Mouse (Mus musculus): ENCODE data around the gene Anxa7. TPM values are rescaled to one million over a fixed set of nuclear protein-coding genes. Genes with fewer than 3 reads are reported as not detected.

The Anxa7 gene
- polyA plus RNA-seq, 2 experiments from 2014 or later = 51.3 to 57.5 TPM

DNA sequence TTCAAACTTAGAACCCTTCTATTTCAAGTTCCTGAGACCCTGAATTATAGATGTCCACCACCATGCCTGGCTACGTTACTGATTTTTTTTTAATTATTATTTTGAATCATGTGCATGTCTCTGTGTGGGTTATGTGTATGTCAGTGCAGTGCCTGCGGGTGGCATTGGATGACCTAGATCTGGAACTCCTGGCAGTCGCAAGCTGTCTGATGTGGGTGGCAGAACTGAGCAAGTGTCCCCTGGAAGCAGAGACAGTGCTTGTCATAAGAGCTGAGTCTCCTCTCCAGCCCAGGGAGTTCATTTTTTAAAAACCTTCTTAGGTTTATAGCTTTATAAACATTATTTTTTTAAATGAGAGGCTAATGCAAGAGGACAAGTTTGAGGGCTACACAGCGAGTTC, 47.5 kb downstream of the Anxa7 start:
- no peak for ATAC-seq

DNA sequence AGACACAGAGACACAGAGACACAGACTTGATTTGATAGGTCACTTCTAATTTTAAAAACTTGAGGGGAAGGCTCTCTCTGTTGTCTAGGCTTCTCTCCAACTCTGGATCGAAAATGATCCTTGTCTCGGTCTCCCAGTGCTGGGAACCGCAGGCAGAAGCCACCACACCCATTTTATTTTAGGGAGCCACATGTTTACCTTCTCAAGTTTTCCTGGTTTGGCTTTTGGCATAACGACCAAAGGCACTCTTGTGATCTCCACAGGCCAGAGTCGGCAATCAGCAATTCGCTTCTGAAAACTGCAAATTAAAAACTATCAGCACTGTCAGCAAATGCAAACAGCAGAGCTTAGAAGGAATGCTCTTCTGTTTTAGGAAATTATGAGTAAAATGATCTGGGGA, 48.2 kb downstream of the Anxa7 start:
- ATAC-seq = no peak

DNA sequence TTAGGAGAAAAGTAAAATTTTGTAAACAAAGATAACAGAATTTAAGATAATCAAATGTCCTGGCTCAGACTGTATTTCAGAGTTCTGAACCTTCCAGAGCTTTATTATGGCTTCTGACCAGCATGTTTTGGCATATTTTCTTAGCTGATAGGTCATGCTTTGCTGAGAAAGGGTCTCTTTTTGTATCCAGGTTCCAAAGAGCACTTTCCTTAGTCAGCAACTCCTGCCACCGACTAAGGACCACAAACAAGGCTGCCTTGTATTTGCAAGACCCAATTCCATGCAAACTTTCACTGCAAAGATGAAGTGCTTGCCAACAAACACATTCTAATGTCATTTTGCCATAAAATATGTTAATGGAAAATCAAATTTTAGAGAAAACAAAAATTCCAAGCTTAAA, 50.1 kb downstream of the Anxa7 start:
- ATAC-seq = no peak

- no peak for ATAC-seq
Measured at GRCm38 (mm10) chr14:20428593-20428992, 51.3 kb downstream of the Anxa7 start.

DNA sequence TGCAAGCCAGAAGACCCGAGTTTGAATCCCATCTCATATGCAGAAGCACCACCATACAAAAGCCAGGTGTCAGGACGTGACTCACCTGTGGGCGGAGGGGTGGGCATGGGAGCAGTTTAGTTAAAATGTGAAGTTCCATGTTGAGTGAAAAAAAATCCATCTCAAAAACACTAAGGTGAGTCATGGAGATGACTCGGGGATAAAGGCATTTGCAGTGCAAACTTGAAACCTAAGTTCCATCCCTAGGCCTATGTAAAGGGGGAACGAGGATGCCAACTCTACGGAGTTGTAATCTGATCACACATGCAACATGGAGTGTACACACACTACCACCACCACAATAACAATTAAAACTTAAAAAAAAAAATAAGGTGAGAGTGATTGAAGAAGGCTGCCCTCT, 56.9 kb downstream of the Anxa7 start:
- ATAC-seq = no peak

DNA sequence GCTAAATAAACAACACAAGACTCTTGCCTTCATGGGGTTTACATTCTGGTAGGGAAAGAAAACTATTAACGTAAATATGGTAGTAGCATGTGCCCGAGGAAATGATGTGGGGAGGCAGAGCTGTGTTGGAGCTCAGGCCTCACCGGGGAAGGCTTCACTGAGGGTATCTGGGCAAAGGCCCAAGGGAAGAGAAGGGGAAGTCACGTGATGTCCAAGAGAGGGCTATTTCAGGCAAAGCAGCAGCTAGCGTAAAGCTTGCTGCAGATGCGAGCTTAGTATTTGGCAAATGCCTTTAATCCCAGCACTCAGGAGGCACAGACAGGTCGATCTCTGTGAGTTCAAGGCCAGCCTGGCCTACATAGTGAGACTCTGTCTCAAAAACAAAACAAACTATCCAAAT, 57.7 kb downstream of the Anxa7 start:
- ATAC-seq = no peak

Other genes starting within 250 kb of the Anxa7 start
- gene Kcnk16, start 210.9 kb downstream of the Anxa7 start, polyA plus RNA-seq (2017; shearing (Covaris generic)) = not detected
- 10 to 100 TPM; 16.2 to 17.6 TPM for gene Nudt13, start 185.4 kb downstream of the Anxa7 start, polyA plus RNA-seq (2017; shearing (Covaris generic))
- gene Ecd, start 132.0 kb downstream of the Anxa7 start, polyA plus RNA-seq (2017; shearing (Covaris generic)) = 10 to 100 TPM; 59.5 to 69.5 TPM
- 10 to 100 TPM; 38.4 to 66.1 TPM for gene Fam149b, start 132.0 kb downstream of the Anxa7 start, polyA plus RNA-seq (2017; shearing (Covaris generic))
- 100 to 1,000 TPM; 100 to 140 TPM for gene Dnajc9, start 91.2 kb downstream of the Anxa7 start, polyA plus RNA-seq (2017; shearing (Covaris generic))
- gene Mrps16, start 86.5 kb downstream of the Anxa7 start, polyA plus RNA-seq (2017; shearing (Covaris generic)) = 100 to 1,000 TPM; 127 to 128 TPM
- not detected for gene Cfap70, start 27.9 kb downstream of the Anxa7 start, polyA plus RNA-seq (2017; shearing (Covaris generic))
- 1 to 10 TPM in 1 of 2 experiments, under 1 TPM in 1; 0.60 to 2.5 TPM for gene Mss51, start 16.8 kb upstream of the Anxa7 start, polyA plus RNA-seq (2017; shearing (Covaris generic))
- 10 to 100 TPM; 29.8 to 47.4 TPM for gene Ppp3cb, start 66.4 kb upstream of the Anxa7 start, polyA plus RNA-seq (2017; shearing (Covaris generic))
- 1 to 10 TPM; 1.6 to 2.2 TPM for gene Usp54, start 160.9 kb upstream of the Anxa7 start, polyA plus RNA-seq (2017; shearing (Covaris generic))
- gene Myoz1, start 176.4 kb upstream of the Anxa7 start, polyA plus RNA-seq (2017; shearing (Covaris generic)) = not detected
- not detected for gene Synpo2l, start 188.2 kb upstream of the Anxa7 start, polyA plus RNA-seq (2017; shearing (Covaris generic))
- gene Sec24c, start 194.2 kb upstream of the Anxa7 start, polyA plus RNA-seq (2017; shearing (Covaris generic)) = 10 to 100 TPM; 94.7 to 97.5 TPM
- gene Fut11, start 214.8 kb upstream of the Anxa7 start, polyA plus RNA-seq (2017; shearing (Covaris generic)) = 1 to 10 TPM; 5.6 to 6.6 TPM
- 100 to 1,000 TPM; 152 to 154 TPM for gene Chchd1, start 222.9 kb upstream of the Anxa7 start, polyA plus RNA-seq (2017; shearing (Covaris generic))
- gene Zswim8, start 227.4 kb upstream of the Anxa7 start, polyA plus RNA-seq (2017; shearing (Covaris generic)) = 10 to 100 TPM; 19.2 to 24.8 TPM

Data from activated CD4-positive, CD25-positive, alpha-beta regulatory T cell, adult 4 months (primary cell).